Mouse (Mus musculus) right cerebral cortex, adult 18-20 months (tissue): ENCODE data around the gene Ass1.

ENCODE experiments used
- DNase-seq: peaks from one replicate; pipeline ENCODE4 v3.0.0; 2022; ENCODE audit warnings: mixed read lengths

Gene Ass1

DNA sequence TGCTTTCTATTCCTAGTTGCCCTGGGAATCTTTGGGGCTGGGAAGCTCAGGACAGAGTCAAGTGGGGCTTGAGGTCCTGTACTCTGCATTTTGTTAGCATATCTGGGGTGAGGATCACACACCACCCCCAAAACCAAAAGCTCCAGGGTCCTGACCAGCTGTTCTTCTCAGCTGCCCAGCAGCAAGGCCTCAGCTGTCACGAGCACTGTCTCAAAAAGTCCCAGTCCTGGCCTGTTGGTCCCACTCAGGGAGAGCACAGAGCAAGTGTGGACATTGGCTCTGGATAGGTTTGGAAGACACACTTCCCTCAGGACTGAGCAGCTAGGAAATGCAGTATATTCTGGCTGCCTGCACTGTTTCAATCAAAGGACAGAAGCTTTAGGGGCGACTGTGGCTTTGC is 20.5 kb downstream of the Ass1 start:
- no peak for DNase-seq

GRCm38 (mm10) chr2:31492308-31492707 is 22.3 kb downstream of the Ass1 start:
- DNase-seq, result no peak

- DNase-seq, result no peak
These were observed 23.2 kb downstream of the Ass1 start for GRCm38 (mm10) chr2:31493243-31493642.

DNA sequence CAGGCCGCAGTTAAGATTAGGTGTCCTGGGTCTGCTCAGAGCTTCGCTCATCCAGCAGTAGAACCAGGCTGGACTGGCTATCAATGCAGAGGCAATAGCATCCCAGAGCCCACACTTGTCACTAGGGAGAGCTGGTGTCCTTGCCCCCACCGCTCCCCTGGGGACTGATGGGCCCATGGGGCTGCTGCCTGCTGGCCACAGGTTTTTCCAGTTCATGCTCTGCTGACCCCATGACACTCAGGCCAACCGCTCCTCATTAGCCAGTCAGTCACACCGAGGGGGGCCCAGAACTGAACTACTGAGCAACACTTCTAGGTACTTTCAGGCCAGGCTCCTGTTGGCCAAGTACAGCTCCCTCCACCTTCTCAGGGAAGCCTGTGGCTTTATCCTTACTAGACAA is 24.3 kb downstream of the Ass1 start:
- no peak for DNase-seq

DNA sequence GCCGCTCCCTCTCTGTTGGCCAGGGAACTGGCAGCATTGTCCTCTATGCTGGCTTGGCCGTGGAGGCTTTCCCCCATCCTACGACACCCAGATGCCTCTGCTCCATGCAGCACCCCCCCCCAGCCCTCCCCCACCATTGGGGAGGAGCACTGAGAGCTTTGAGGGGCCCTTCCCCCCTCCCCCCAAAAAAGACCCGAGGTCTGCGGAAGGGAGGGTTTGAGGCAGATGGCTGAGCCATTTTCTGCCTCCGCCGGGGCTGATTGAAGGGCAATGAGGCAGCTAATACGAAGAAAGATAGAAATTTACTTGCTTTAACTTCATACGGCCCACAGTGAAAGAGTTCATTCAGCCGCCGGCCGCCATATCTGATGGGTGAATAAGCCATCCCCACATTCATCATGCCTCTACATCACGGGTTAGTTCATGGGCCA is 25.1 kb downstream of the Ass1 start:
- no peak for DNase-seq

DNA sequence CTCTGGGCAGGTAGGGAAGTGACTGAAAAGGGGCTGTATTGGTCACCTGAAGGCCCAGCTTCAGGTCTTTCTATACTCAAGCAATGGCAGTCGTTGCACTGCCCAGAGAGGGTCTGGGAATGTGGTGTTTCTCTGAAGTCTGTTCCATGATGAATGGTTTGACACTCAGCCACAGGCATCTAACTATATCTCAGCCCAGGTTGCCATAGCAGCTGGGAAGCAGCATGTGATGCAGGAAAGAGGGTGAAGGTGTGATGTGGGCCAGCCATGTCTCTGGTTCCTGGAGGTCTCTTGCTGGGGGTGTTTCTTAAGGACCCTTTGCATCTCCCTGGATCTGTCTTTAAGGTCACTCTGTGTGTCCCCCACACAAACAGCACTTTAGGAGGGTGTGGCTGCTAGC is 26.1 kb downstream of the Ass1 start:
- peak; percentile 15 for DNase-seq

GRCm38 (mm10) chr2:31497113-31497512 is 27.1 kb downstream of the Ass1 start:
- peak; percentile 16 for DNase-seq

GRCm38 (mm10) chr2:31497635-31498034 is 27.6 kb downstream of the Ass1 start:
- peak; percentile 48 for DNase-seq

DNA sequence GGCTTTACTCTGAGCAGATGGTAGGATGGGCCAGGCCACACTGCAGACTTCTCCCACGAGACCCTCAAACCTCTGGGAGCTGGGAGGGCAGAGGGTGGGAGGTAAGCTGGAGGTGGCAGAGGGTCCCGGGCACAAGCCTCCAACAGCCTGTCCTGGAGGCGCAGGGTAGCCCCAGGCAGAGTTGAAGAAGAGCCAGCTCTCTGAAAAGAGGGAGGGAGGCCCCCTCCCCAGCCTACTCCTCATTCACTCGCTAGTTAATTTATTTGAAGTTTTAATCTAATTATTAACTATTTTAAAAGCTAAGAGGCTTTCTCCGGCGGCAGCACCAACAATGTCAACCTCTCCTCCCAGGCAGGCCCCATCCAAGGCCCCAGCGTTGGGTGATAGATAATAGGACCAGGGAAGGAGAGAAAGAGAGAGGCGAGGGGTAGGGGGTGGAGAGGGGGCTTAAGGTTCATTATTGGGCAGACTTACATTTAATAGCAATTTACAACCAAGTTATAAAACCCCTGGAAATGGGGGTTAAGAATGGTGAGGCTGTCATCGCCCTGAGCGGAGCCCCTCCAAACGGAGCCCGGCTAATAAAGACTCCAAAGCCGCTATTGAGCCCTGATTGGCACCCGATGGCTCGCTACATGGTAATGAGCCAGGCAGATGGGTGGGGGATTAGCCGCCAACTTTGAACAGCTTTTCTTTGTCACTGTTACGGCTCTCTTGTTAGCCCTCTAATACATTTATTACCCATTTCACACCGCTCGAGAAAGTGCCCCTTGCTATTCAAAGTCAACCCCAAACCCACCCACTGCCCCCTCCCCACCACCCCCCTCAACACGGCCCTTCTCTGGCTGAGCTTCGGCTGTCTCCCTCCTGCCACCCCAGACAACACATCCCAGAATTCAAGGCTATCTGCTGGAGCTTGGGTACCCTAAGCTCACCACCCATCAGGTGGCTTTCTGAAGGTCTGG is 29.6 kb downstream of the Ass1 start:
- DNase-seq, result no peak

- no peak for DNase-seq
These were observed 30.5 kb downstream of the Ass1 start for GRCm38 (mm10) chr2:31500292-31501204.

- DNase-seq, result no peak
These were observed 31.6 kb downstream of the Ass1 start for GRCm38 (mm10) chr2:31501448-31502130.

- DNase-seq, result no peak
These were observed 32.9 kb downstream of the Ass1 start for GRCm38 (mm10) chr2:31502616-31503522.

- no peak for DNase-seq
These were observed 35.5 kb downstream of the Ass1 start for GRCm38 (mm10) chr2:31505472-31505871.

DNA sequence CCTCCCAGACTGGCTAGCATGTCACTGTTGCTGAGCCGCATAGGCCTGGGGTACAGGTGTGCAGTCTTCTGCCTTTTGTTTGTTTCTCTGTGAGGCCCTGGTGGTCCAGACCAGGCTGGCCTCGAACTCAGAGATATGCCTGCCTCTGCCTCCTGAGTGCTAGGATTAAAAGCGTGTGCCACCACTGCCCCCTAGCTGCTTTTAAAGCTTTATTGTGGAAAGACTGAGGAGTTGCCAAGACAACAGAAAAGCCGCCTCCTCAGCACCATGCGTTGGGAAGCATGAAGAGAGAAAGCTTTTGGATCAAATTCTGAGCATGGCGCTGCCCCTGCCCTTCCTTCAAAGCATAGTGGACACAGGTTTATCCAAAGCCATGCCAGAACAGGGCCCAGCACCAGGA is 38.8 kb downstream of the Ass1 start:
- no peak for DNase-seq

GRCm38 (mm10) chr2:31511316-31511715 is 41.3 kb downstream of the Ass1 start:
- no peak for DNase-seq

- DNase-seq, result no peak
These were observed 46.5 kb downstream of the Ass1 start for GRCm38 (mm10) chr2:31516557-31516956.

DNA sequence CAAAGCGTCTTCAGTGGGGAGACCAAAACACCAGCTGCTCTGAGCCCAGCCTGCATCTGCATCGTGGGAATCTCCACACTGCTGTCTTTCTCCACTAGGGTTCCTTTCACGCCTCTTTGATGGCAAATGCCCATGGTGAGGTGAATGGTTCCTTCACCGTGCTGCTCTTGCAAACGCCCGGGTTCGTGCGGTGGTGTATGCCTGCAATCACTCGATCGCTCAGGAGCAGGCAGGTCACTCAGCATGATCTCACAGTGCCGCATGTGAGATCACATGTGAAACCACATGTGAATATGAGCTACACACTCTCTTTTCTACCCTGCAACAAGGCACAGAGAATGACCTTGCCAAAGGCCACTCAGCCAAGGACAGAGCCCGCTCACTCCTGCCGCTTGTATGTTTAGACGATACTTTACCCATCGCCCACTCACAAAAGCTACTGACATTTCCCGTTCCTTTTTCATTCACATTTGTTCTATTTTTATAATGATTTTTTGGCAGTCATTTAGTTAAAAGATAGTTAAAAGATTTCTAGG is 51.9 kb downstream of the Ass1 start:
- no peak for DNase-seq

GRCm38 (mm10) chr2:31524641-31525040 is 54.6 kb downstream of the Ass1 start:
- DNase-seq, result no peak

- DNase-seq, result no peak
These were observed 55.8 kb downstream of the Ass1 start for GRCm38 (mm10) chr2:31525778-31526177.

DNA sequence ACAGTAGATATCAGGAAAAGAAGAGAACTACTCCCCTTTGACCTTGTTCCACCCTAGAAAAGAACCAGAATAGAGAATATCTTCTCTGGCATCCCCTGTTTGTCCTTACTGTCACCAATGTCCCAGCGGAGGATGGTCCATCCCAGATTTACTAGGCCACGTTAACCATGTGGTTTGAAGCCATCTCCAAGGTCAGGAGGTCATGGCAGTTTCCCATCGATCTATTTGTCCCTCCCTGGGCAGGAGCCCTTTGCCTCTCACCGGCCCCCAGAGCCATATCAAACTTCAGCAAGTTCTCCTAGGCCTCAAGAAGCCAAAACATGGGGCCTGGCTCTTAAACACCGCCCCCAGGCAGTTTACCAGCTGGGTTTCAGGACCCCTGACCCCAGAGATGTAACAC is 60.2 kb downstream of the Ass1 start:
- no peak for DNase-seq

GRCm38 (mm10) chr2:31537054-31537453 is 67.0 kb downstream of the Ass1 start:
- DNase-seq, result no peak

GRCm38 (mm10) chr2:31538745-31539144 is 68.7 kb downstream of the Ass1 start:
- no peak for DNase-seq
